Comparison of ENCODE assay signal across 8 mouse cellular contexts in genomic region chr6:52843027-52843426, GRCm38 (mm10).
DNase-seq lines count a peak whose midpoint lies in the region; ATAC-seq and TF ChIP-seq lines count a peak whose summit lies in the region.
"Had no signal": no experiment of that assay in that cellular context is flagged by ENCODE, and none has a peak within 500 bp of the region (broad histone marks: within the 10 kb centered on the region; RNA-seq: fewer than 3 reads in every experiment).

No protein-coding gene starts in this region.

- H3K9me3 ChIP-seq in heart, postnatal 0 days (replicated peaks; ENCODE audit: control insufficient read depth, low read length): no peaks in the 10 kb centered on the region
- no peaks in the 10 kb centered on the region for H3K9me3 ChIP-seq in midbrain, embryonic 14.5 days (ENCODE audit: control insufficient read depth, low read length)
- H3K9me3 ChIP-seq in midbrain, embryonic 11.5 days (ENCODE audit: control insufficient read depth, low read length): no peaks in the 10 kb centered on the region
- no peaks in the 10 kb centered on the region for H3K9me3 ChIP-seq in stomach, postnatal 0 days (ENCODE audit: control insufficient read depth, low read length)
- H3K9me3 ChIP-seq: midbrain, embryonic 12.5 days had no signal

- H3K4me3 ChIP-seq in heart, postnatal 0 days (ENCODE audit: low read depth, low read length): no peak overlapping the region
- no peak overlapping the region for H3K4me3 ChIP-seq in midbrain, embryonic 14.5 days (replicated peaks; ENCODE audit: low read depth, low read length)
- H3K4me3 ChIP-seq in midbrain, embryonic 11.5 days (ENCODE audit: low read depth, low read length): no peak overlapping the region
- H3K4me3 ChIP-seq in stomach, postnatal 0 days (ENCODE audit: low read depth, low read length): no peak overlapping the region
- H3K4me3 ChIP-seq: midbrain, embryonic 12.5 days had no signal

- H3K4me1 ChIP-seq in heart, postnatal 0 days (ENCODE audit: control insufficient read depth, insufficient read depth): 0 out of 2 replicates have a peak, but pooled peaks cover 15% of the 10 kb centered on the region
- H3K4me1 ChIP-seq in midbrain, embryonic 14.5 days (ENCODE audit: control insufficient read depth, insufficient read depth, low read length): peaks cover 9% of the 10 kb centered on the region
- peaks cover 7% of the 10 kb centered on the region for H3K4me1 ChIP-seq in midbrain, embryonic 11.5 days (ENCODE audit: control insufficient read depth, insufficient read depth, low read length)
- H3K4me1 ChIP-seq in stomach, postnatal 0 days (replicated peaks; ENCODE audit: control insufficient read depth, insufficient read depth): no peaks in the 10 kb centered on the region

- H3K27ac ChIP-seq in heart, postnatal 0 days (ENCODE audit: low read depth): no peak overlapping the region
- no peak overlapping the region for H3K27ac ChIP-seq in midbrain, embryonic 14.5 days (replicated peaks; ENCODE audit: low read depth, low read length)
- no peak overlapping the region for H3K27ac ChIP-seq in midbrain, embryonic 11.5 days (ENCODE audit: low read depth, low read length)
- H3K27ac ChIP-seq in stomach, postnatal 0 days (replicated peaks): no peak overlapping the region
- H3K27ac ChIP-seq: midbrain, embryonic 12.5 days had no signal

- DNase-seq in heart, postnatal 0 days (ENCODE audit: low spot score): peak; percentile 15
- DNase-seq in heart, adult 8-10 months (ENCODE audit: low spot score): no peak
- peak; percentile 45 for DNase-seq in midbrain, embryonic 14.5 days
- DNase-seq in midbrain, embryonic 11.5 days (ENCODE audit: low spot score, missing footprints): no peak
- peak; percentile 52 for DNase-seq in brain, embryonic 14.5 days (ENCODE audit: low read depth)
- peak; percentile 31 for DNase-seq in stomach, postnatal 0 days (ENCODE audit: low spot score)
- DNase-seq in ovary, postnatal 10 days (ENCODE audit: low spot score): no peak

- no peak overlapping the region for H3K9ac ChIP-seq in heart, postnatal 0 days (replicated peaks; ENCODE audit: low read depth, low read length)
- no peak overlapping the region for H3K9ac ChIP-seq in midbrain, embryonic 14.5 days (replicated peaks; ENCODE audit: low read length)
- H3K9ac ChIP-seq in midbrain, embryonic 11.5 days (ENCODE audit: low read length): no peak overlapping the region
- H3K9ac ChIP-seq in stomach, postnatal 0 days (ENCODE audit: low read length): no peak overlapping the region
- H3K9ac ChIP-seq: midbrain, embryonic 12.5 days had no signal

- H3K4me2 ChIP-seq in heart, postnatal 0 days (ENCODE audit: low read depth, low read length): no peak overlapping the region
- H3K4me2 ChIP-seq in midbrain, embryonic 14.5 days (ENCODE audit: low read length): no peak overlapping the region
- no peak overlapping the region for H3K4me2 ChIP-seq in midbrain, embryonic 11.5 days
- H3K4me2 ChIP-seq in stomach, postnatal 0 days (replicated peaks; ENCODE audit: low read depth): no peak overlapping the region
- H3K4me2 ChIP-seq: midbrain, embryonic 12.5 days had no signal

- TF ChIP-seq EP300 in heart, postnatal 0 days (IDR thresholded peaks at IDR 0.05; ENCODE audit: low read depth): no peak
- TF ChIP-seq EP300 in stomach, postnatal 0 days (optimal IDR thresholded peaks at IDR 0.05): no peak

- peak; percentile 63 for TF ChIP-seq CTCF in heart, postnatal 0 days (IDR thresholded peaks at IDR 0.05; ENCODE audit: low read depth)
- peak; percentile 46; the same call in 1 of the 2 replicates for TF ChIP-seq CTCF in brain, embryonic 14.5 days (IDR thresholded peaks at IDR 0.05; ENCODE audit: borderline replicate concordance, extremely low read depth, insufficient read depth, insufficient read length)
- TF ChIP-seq CTCF in stomach, postnatal 0 days (IDR thresholded peaks at IDR 0.05; ENCODE audit: low read depth): peak; percentile 80

- TF ChIP-seq POLR2A in brain, embryonic 14.5 days (IDR thresholded peaks at IDR 0.05; ENCODE audit: borderline replicate concordance, extremely low read depth, insufficient read depth, insufficient read length, poor library complexity, severe bottlenecking): no peak

- peak; percentile 63; the same call in 1 of the 2 replicates for ATAC-seq in heart, postnatal 0 days (ENCODE audit: insufficient read depth, low read depth)
- ATAC-seq in midbrain, embryonic 14.5 days (ENCODE audit: low FRiP score, low TSS enrichment): no peak
- no peak for ATAC-seq in midbrain, embryonic 11.5 days (ENCODE audit: low FRiP score)
- no peak for ATAC-seq in stomach, postnatal 0 days (ENCODE audit: low FRiP score, low TSS enrichment)

- no peaks in the 10 kb centered on the region for H3K27me3 ChIP-seq in heart, postnatal 0 days (ENCODE audit: control insufficient read depth, insufficient read depth, low read length)
- 0 out of 2 replicates have a peak, but pooled peaks cover 5% of the 10 kb centered on the region for H3K27me3 ChIP-seq in midbrain, embryonic 14.5 days (ENCODE audit: control insufficient read depth, insufficient read depth, low read length)
- H3K27me3 ChIP-seq in midbrain, embryonic 11.5 days (ENCODE audit: control insufficient read depth, insufficient read depth, low read length): no peaks in the 10 kb centered on the region
- no peaks in the 10 kb centered on the region for H3K27me3 ChIP-seq in stomach, postnatal 0 days (ENCODE audit: control insufficient read depth, insufficient read depth, low read length)

- no peaks in the 10 kb centered on the region for H3K36me3 ChIP-seq in heart, postnatal 0 days (replicated peaks; ENCODE audit: control insufficient read depth, insufficient read depth, low read length)
- H3K36me3 ChIP-seq in midbrain, embryonic 14.5 days (ENCODE audit: control insufficient read depth, insufficient read depth, low read length): no peaks in the 10 kb centered on the region
- H3K36me3 ChIP-seq in midbrain, embryonic 11.5 days (ENCODE audit: control insufficient read depth, insufficient read depth, low read length): no peaks in the 10 kb centered on the region
- no peaks in the 10 kb centered on the region for H3K36me3 ChIP-seq in stomach, postnatal 0 days (ENCODE audit: control insufficient read depth, insufficient read depth, low read length)
- H3K36me3 ChIP-seq: midbrain, embryonic 12.5 days had no signal

- WGBS in heart, postnatal 0 days: 58% methylated on average over 4 of the region's 4 CpGs
- WGBS in midbrain, embryonic 14.5 days: 61% methylated on average over 4 of the region's 4 CpGs
- 58% methylated on average over 4 of the region's 4 CpGs for WGBS in midbrain, embryonic 11.5 days
- 55% methylated on average over 4 of the region's 4 CpGs for WGBS in stomach, postnatal 0 days

Comparison
In these comparisons a context has a peak if more than half of its experiments do, and no peak if none do; other contexts are left out.
1. DNase-seq: peak in heart, postnatal 0 days (single experiment), midbrain, embryonic 14.5 days (single experiment), brain, embryonic 14.5 days (single experiment) and stomach, postnatal 0 days (single experiment); none in heart, adult 8-10 months (single experiment), midbrain, embryonic 11.5 days (single experiment) and ovary, postnatal 10 days (single experiment).
2. Peak in every context shown above with its lines, with median percentiles within 50 percentile points of each other: CTCF ChIP-seq.